Mouse (Mus musculus): ENCODE data around the gene Calhm4.

DNA sequence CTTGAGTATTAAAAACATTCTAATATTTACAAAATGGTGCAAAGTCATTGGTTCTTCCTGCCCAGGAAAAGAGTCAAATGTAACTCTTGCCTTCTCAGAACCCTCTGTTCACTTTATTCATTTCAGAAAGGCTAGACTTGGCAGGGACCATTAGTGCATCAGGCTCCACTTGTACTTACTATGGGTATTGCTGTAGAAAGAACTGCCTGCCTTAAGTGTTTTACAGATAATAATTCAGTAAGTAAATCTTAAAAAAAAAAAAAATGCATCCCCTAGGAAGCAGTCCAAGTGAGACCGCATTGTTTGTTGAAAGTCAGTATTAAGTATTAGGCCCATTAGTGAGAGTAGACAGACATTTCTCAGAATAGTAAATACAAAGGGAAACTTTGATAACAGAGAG, 42.4 kb upstream of the Calhm4 start:
- TF ChIP-seq POLR2A (IDR thresholded peaks at IDR 0.05; ENCODE audit: control insufficient read depth, low read depth, low read length), result no peak
- TF ChIP-seq CTCF (IDR thresholded peaks at IDR 0.05; ENCODE audit: control insufficient read depth, insufficient read depth, insufficient replicate concordance, low read depth, low read length), result no peak

Data from testis, adult 2 months (tissue).